Mouse (Mus musculus) ES-E14 (cell line): ENCODE measurements around the gene Bard1. TPM values are rescaled to one million over a fixed set of nuclear protein-coding genes. Genes with fewer than 3 reads are reported as not detected.

Experiments
- DNase-seq: peaks from one replicate; pipeline ENCODE4 v3.0.0-alpha.2; 2013; ENCODE audit warnings: low read depth, low spot score
- H3K27ac ChIP-seq: 2 replicates; pipeline ENCODE4 v1.5.1; 2012; ENCODE audit warnings: low read depth, mild to moderate bottlenecking, low read length, moderate library complexity, mixed read lengths; ENCODE audit not compliant: poor library complexity, insufficient read depth, severe bottlenecking
- H3K36me3 ChIP-seq: 2 replicates; pipeline ENCODE4 v1.6.1; 2012; ENCODE audit warnings: mild to moderate bottlenecking, low read length, moderate library complexity, mixed read lengths; ENCODE audit not compliant: control insufficient read depth, poor library complexity, insufficient read depth, severe bottlenecking
- H3K4me1 ChIP-seq, 2 experiments: fragments of 150-350 bp in 1 of 2; sonication (generic) in 1 of 2; 2 replicates each; pipeline ENCODE4 v1.6.1; 2012; ENCODE audit warnings: low read length in 2 of 2, mild to moderate bottlenecking in 1 of 2, mixed read lengths in 1 of 2; ENCODE audit not compliant: control insufficient read depth in 2 of 2, insufficient read depth in 2 of 2, poor library complexity in 1 of 2
- H3K4me3 ChIP-seq, 2 experiments: fragments of 150-350 bp in 1 of 2; sonication (generic) in 1 of 2; 2 replicates each; pipeline ENCODE4 v1.5.1; 2012; ENCODE audit warnings: low read length in 2 of 2, low read depth in 1 of 2, mild to moderate bottlenecking in 1 of 2, mixed read lengths in 1 of 2; ENCODE audit not compliant: insufficient read depth in 1 of 2, poor library complexity in 1 of 2, severe bottlenecking in 1 of 2
- H3K9ac ChIP-seq: 2 replicates; pipeline ENCODE4 v1.6.1; 2012; ENCODE audit warnings: low read depth, mild to moderate bottlenecking, low read length, mixed read lengths; ENCODE audit not compliant: poor library complexity, insufficient read depth, severe bottlenecking
- H3K9me3 ChIP-seq: fragments of 150-350 bp; sonication (generic); 2 replicates; pipeline ENCODE4 v1.6.1; 2012; ENCODE audit warnings: low read depth, mild to moderate bottlenecking, low read length; ENCODE audit not compliant: control insufficient read depth, insufficient read depth
- CHD2 ChIP-seq: IDR thresholded peaks from 2 replicates; pipeline ENCODE4 v1.6.1; 2014; ENCODE audit warnings: mild to moderate bottlenecking, low read depth, low read length, inconsistent platforms
- HCFC1 ChIP-seq: IDR thresholded peaks from 2 replicates; pipeline ENCODE4 v1.6.1; 2012; ENCODE audit warnings: low read length, inconsistent platforms, borderline replicate concordance; ENCODE audit not compliant: insufficient read depth
- MAFK ChIP-seq: IDR thresholded peaks from 2 replicates; pipeline ENCODE4 v1.6.1; 2014; ENCODE audit warnings: mild to moderate bottlenecking, low read depth, low read length, inconsistent platforms; ENCODE audit not compliant: insufficient read depth
- ZC3H11A ChIP-seq: IDR thresholded peaks from 2 replicates; pipeline ENCODE4 v1.6.1; 2012; ENCODE audit warnings: low read depth, mild to moderate bottlenecking, inconsistent platforms, low read length, borderline replicate concordance
- ZNF384 ChIP-seq: IDR thresholded peaks from 2 replicates; pipeline ENCODE4 v1.6.1; 2012; ENCODE audit warnings: low read depth, low read length, inconsistent platforms
- in situ Hi-C, 2 experiments: fragments of 600-800 bp; cut with MboI; formaldehyde crosslinking; loops; one replicate each; pipeline ENCODE4 v1.15.1; 2025; ENCODE audit warnings: low sequenced_read_pairs in 2 of 2, inconsistent platforms in 1 of 2; ENCODE audit not compliant: unreplicated experiment in 2 of 2
- total RNA-seq: library from RNA; depleted of rRNA; stranded (reverse); fragments of 300-350 nt; gene quantifications from 2 replicates; pipeline ENCODE4 v1.2.3, GENCODE M21; 2012

The Bard1 gene
- total RNA-seq, 1 experiment = 17.8 TPM

DNA sequence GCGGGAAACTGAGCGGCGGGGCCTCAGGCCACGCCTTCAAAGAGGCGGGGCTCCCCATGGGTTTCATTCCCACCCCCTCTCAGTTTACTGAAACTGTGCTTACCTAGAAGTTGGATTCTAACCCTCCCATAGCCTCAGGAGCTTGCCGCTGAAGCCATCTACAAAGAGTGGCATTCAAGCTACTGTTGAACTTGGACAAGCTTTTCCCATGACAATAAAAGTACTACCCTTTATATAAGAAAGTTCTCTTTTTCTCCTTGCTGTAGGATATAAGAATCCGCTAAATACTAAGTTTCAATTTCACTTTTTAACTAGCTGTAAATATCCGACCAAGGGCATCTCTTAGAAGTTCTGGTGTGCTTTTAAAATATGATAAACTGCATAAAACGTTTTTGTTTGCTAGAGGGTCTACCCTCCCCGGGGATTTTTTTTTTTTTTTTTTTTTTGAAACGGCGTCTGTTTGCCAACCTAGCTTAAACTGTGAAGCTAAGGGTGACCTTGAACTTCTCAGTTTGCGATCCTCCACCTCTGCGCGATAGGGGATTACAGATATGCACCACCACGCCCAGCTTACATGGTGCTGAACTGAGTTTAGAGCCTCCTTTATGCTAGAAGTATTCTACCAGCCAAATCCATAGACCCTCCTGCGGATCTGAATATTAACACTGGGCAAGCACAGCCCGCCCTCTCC, 373 bp upstream of the Bard1 start:
- peak; percentile 91 for TF ChIP-seq ZNF384
- TF ChIP-seq HCFC1 = no peak
- Histone ChIP-seq H3K4me1 (peaks cover 8% of the 10 kb centered on the region in 2 experiments; a peak in 2 of 4 replicates), H3K4me3 (peak overlapping the region in 1 of 2 experiments; percentile 34; a peak in 2 of 4 replicates), H3K36me3 (peaks cover 3% of the 10 kb centered on the region; the same call in 1 of the 2 replicates), H3K27ac (peak overlapping the region; percentile 45; the same call in 1 of the 2 replicates), H3K9me3 (no peaks in the 10 kb centered on the region), H3K9ac (peak overlapping the region; percentile 35; the same call in 1 of the 2 replicates)
- DNase-seq = no peak
- in situ Hi-C loops = no loop called here

GRCm38 (mm10) chr1:71101369-71101970, 1.5 kb downstream of the Bard1 start:
- DNase-seq = no peak
- Histone ChIP-seq H3K9me3 (no peaks in the 10 kb centered on the region), H3K36me3 (peaks cover 3% of the 10 kb centered on the region; the same call in 1 of the 2 replicates), H3K27ac (no peak overlapping the region), H3K4me3 (peak overlapping the region; percentile 26 to 93), H3K9ac (peak overlapping the region; percentile 56), H3K4me1 (peaks cover 8% of the 10 kb centered on the region in 2 experiments; a peak in 2 of 4 replicates)
- in situ Hi-C loops = no loop called here
- TF ChIP-seq CHD2 (no peak), MAFK (no peak), HCFC1 (no peak), ZC3H11A (no peak), ZNF384 (no peak)

GRCm38 (mm10) chr1:71100591-71101368, 2.2 kb downstream of the Bard1 start:
- H3K27ac ChIP-seq = no peak overlapping the region
- H3K36me3 ChIP-seq = peaks cover 5% of the 10 kb centered on the region; the same call in 1 of the 2 replicates
- peak overlapping the region in 1 of 2 experiments; percentile 93; a peak in 1 of 4 replicates for H3K4me3 ChIP-seq
- in situ Hi-C loops = no loop called here
- H3K4me1 ChIP-seq = peaks cover 8% of the 10 kb centered on the region in 2 experiments; a peak in 2 of 4 replicates
- H3K9ac ChIP-seq = no peak overlapping the region
- TF ChIP-seq ZNF384 (no peak), HCFC1 (no peak), ZC3H11A (no peak), MAFK (no peak), CHD2 (no peak)
- H3K9me3 ChIP-seq = no peaks in the 10 kb centered on the region
- DNase-seq = no peak

DNA sequence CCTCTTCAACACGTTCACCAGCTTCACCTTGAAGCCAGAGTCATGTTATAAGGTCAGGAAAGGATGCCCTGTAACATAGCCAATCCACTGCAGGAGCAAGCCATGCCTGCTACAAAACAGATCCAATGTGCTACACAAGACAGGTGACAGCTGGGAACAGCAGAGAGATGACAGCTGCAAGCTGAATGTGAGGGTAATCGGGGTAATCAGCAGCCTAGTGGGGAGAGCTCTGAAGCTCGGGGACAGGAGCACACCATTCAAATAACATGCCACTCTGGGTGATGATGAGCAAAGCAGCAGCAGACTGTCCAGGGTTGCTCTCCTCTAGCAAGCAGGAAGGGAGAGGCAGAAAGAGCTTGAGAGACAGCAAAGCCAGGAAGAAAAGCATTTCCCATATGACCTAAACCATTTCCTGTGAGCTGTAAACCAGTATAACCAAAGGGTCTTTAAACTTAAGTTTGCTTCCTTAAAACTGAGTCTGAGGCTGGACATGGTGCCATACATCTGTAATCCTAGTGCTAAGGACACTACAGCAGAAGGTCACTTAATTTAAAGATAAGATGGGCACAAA, 2.9 kb downstream of the Bard1 start:
- in situ Hi-C loops = no loop called here
- no peaks in the 10 kb centered on the region for H3K9me3 ChIP-seq
- peaks cover 5% of the 10 kb centered on the region; the same call in 1 of the 2 replicates for H3K36me3 ChIP-seq
- TF ChIP-seq HCFC1 = no peak
- no peak for TF ChIP-seq ZNF384
- TF ChIP-seq ZC3H11A = no peak
- no peak for TF ChIP-seq CHD2
- no peak for TF ChIP-seq MAFK
- no peak overlapping the region for H3K4me3 ChIP-seq
- no peak for DNase-seq
- no peak overlapping the region for H3K27ac ChIP-seq
- H3K9ac ChIP-seq = no peak overlapping the region
- H3K4me1 ChIP-seq = peaks cover 8% of the 10 kb centered on the region in 2 experiments; a peak in 3 of 4 replicates
